Comparison of ENCODE assay signal across 15 mouse cellular contexts in genomic region chr13:45816670-45817069, GRCm38 (mm10).
"Had no signal": no experiment of that assay in that cellular context is flagged by ENCODE, and none has a peak within 500 bp of the region (broad histone marks: within the 10 kb centered on the region; RNA-seq: fewer than 3 reads in every experiment).

No protein-coding gene starts in this region.

- H3K4me3 ChIP-seq: hindbrain, embryonic 12.5 days; left cerebral cortex, adult 2 months; limb, embryonic 10.5 days; liver, embryonic 15.5 days; lung, embryonic 15.5 days; megakaryocyte, embryonic 14.5 days; midbrain, embryonic 15.5 days; neural tube, embryonic 12.5 days had no signal

- H3K36me3 ChIP-seq: hindbrain, embryonic 12.5 days; limb, embryonic 10.5 days; liver, embryonic 15.5 days; lung, embryonic 15.5 days; midbrain, embryonic 15.5 days; neural tube, embryonic 12.5 days had no signal

- DNase-seq: lung, postnatal 14 days; thymus, adult 18-20 months; thymus, postnatal 14 days had no signal

- H3K9ac ChIP-seq: hindbrain, embryonic 12.5 days; liver, embryonic 15.5 days; lung, embryonic 15.5 days; midbrain, embryonic 15.5 days; neural tube, embryonic 12.5 days had no signal

- H3K9me3 ChIP-seq: hindbrain, embryonic 12.5 days; limb, embryonic 10.5 days; liver, embryonic 15.5 days; lung, embryonic 15.5 days; midbrain, embryonic 15.5 days; neural tube, embryonic 12.5 days had no signal

- H3K27me3 ChIP-seq: hindbrain, embryonic 12.5 days; liver, embryonic 15.5 days; lung, embryonic 15.5 days; megakaryocyte, embryonic 14.5 days; midbrain, embryonic 15.5 days; neural tube, embryonic 12.5 days had no signal

- ATAC-seq: hindbrain, embryonic 16.5 days; inflammation-experienced regulatory T-cells, adult 6 months; midbrain, embryonic 15.5 days had no signal

- H3K27ac ChIP-seq: hindbrain, embryonic 12.5 days; left cerebral cortex, adult 2 months; limb, embryonic 10.5 days; liver, embryonic 15.5 days; lung, embryonic 15.5 days; macrophage; midbrain, embryonic 15.5 days; neural tube, embryonic 12.5 days had no signal

- H3K4me1 ChIP-seq: hindbrain, embryonic 12.5 days; liver, embryonic 15.5 days; megakaryocyte, embryonic 14.5 days; midbrain, embryonic 15.5 days had no signal

- H3K4me2 ChIP-seq: hindbrain, embryonic 12.5 days; liver, embryonic 15.5 days; lung, embryonic 15.5 days; midbrain, embryonic 11.5 days; midbrain, embryonic 15.5 days; neural tube, embryonic 12.5 days had no signal
